Mouse (Mus musculus) spleen, adult 2 months (tissue): Measurements from ENCODE around the gene Gtf2h3. TPM values are rescaled to one million over a fixed set of nuclear protein-coding genes. Genes with fewer than 3 reads are reported as not detected.
"Not testable (repeated sequence)": the region's sequence is repeated elsewhere in the genome, so short reads cannot be mapped to it uniquely, and the experiment has no call there.

Experiments
- DNase-seq, 2 experiments: peaks; one replicate each; pipeline versions ENCODE4 v3.0.0 to v3.0.0-alpha.2; 2012 to 2021; ENCODE audit warnings: low spot score in 2 of 2, low read depth in 1 of 2
- H3K27ac ChIP-seq: fragments of 200-500 bp; 2 replicates; pipeline ENCODE4 v1.5.1; 2012; ENCODE audit warnings: low read length, inconsistent platforms; ENCODE audit not compliant: insufficient read depth
- H3K27me3 ChIP-seq: fragments of 200-500 bp; 2 replicates; pipeline ENCODE4 v1.6.1; 2012; ENCODE audit warnings: mild to moderate bottlenecking, moderate library complexity, low read length, inconsistent platforms; ENCODE audit not compliant: control insufficient read depth, insufficient read depth
- H3K36me3 ChIP-seq: fragments of 200-500 bp; 2 replicates; pipeline ENCODE4 v1.6.1; 2012; ENCODE audit warnings: mild to moderate bottlenecking, low read length, inconsistent platforms; ENCODE audit not compliant: control insufficient read depth, insufficient read depth
- H3K4me1 ChIP-seq: fragments of 200-500 bp; 2 replicates; pipeline ENCODE4 v1.6.1; 2011; ENCODE audit warnings: inconsistent platforms; ENCODE audit not compliant: control insufficient read depth, insufficient read depth, insufficient read length
- H3K4me3 ChIP-seq: fragments of 200-500 bp; 2 replicates; pipeline ENCODE4 v1.5.1; 2011; ENCODE audit warnings: mild to moderate bottlenecking, inconsistent platforms; ENCODE audit not compliant: insufficient read depth, insufficient read length; ENCODE audit errors: extremely low read depth
- CTCF ChIP-seq: fragments of 200-500 bp; IDR thresholded peaks from 2 replicates; pipeline ENCODE4 v1.5.1; 2011; ENCODE audit warnings: mild to moderate bottlenecking, inconsistent platforms; ENCODE audit not compliant: insufficient read depth, insufficient read length, insufficient replicate concordance; ENCODE audit errors: extremely low read depth
- POLR2A ChIP-seq: fragments of 200-500 bp; IDR thresholded peaks from 2 replicates; pipeline ENCODE4 v1.6.1; 2011; ENCODE audit warnings: low read depth, low read length, inconsistent platforms
- WGBS: fragments of 180-500 bp; shearing (Covaris S2); methylation state at CpG from one replicate; pipeline ENCODE4 v1.1.7; 2018; 5-methylcytosine and 5-hydroxymethylcytosine counted together
- polyA plus RNA-seq: library from polyadenylated mRNA; depleted of rRNA; stranded (reverse); fragments of >200 nt; gene quantifications from 2 replicates; pipeline ENCODE4 v1.2.3, GENCODE M21; 2012

Gtf2h3 gene
- polyA plus RNA-seq, 1 experiment = 29.4 TPM

DNA sequence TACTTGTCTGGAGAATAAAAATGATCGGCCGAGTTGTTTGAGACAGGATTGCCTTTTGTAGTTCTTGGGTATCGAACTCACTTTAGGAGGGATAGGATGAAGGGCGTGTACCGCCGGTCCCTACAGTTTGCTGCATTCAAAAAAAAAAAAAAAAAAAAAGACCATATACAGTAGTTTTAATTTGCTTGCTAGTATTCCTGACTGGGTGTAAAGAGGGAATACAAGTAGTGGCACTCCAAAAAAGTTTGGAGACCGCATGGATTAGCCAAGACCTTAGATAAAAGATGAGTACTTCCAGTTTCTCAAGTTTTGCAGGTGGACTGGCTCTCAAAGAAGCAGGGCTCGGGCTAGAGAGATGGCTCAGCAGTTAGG lies 37.4 kb upstream of the Gtf2h3 start:
- Histone ChIP-seq H3K4me3 (peak overlapping the region; percentile 86), H3K27ac (peak overlapping the region; percentile 75; the same call in 1 of the 2 replicates), H3K27me3 (no peaks in the 10 kb centered on the region), H3K4me1 (peaks cover 6% of the 10 kb centered on the region; the same call in 1 of the 2 replicates), H3K36me3 (peaks cover 26% of the 10 kb centered on the region)
- 9% methylated on average over 8 of the region's 8 CpGs for WGBS
- DNase-seq = no peak
- TF ChIP-seq CTCF = no peak
- TF ChIP-seq POLR2A = no peak

- WGBS = 82% methylated on average over 4 of the region's 4 CpGs
- H3K36me3 ChIP-seq = peaks cover 28% of the 10 kb centered on the region
- H3K27me3 ChIP-seq, DNase-seq, H3K4me3 ChIP-seq, H3K27ac ChIP-seq, H3K4me1 ChIP-seq: not testable (repeated sequence)
These were observed 28.2 kb upstream of the Gtf2h3 start for GRCm38 (mm10) chr5:124550737-124551136.

- Histone ChIP-seq H3K36me3 (peaks cover 26% of the 10 kb centered on the region), H3K27ac (peak overlapping the region; percentile 29; the same call in 1 of the 2 replicates)
- H3K27me3 ChIP-seq, H3K4me3 ChIP-seq, H3K4me1 ChIP-seq, DNase-seq: not testable (repeated sequence)
- WGBS = 41% methylated on average over 5 of the region's 5 CpGs
These were observed 27.4 kb upstream of the Gtf2h3 start for GRCm38 (mm10) chr5:124551349-124552093.

DNA sequence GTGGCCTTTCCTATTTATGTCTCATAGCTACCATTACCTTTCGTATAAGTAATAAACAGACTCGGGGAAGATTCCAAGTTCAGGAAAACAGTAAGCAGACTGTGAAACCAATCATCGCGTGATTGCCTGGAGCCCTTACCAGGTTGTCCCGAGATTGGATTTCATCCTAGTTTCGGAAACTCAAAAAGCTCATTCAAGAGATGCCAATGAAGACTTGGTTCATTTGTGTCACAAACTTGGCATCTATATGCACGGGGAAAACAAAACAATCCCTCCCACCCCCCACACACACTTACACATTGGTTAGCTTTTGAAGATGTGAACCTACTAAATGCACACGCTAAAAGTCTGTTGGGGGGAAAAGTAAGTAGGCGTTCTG lies 26.9 kb upstream of the Gtf2h3 start:
- DNase-seq = no peak
- 5% methylated on average over 9 of the region's 9 CpGs for WGBS
- Histone ChIP-seq H3K36me3 (peaks cover 30% of the 10 kb centered on the region), H3K27me3 (no peaks in the 10 kb centered on the region), H3K27ac (peak overlapping the region; percentile 64; the same call in 1 of the 2 replicates), H3K4me3 (peak overlapping the region; percentile 95), H3K4me1 (peaks cover 2% of the 10 kb centered on the region; the same call in 1 of the 2 replicates)
- no peak for TF ChIP-seq CTCF
- TF ChIP-seq POLR2A = no peak

DNA sequence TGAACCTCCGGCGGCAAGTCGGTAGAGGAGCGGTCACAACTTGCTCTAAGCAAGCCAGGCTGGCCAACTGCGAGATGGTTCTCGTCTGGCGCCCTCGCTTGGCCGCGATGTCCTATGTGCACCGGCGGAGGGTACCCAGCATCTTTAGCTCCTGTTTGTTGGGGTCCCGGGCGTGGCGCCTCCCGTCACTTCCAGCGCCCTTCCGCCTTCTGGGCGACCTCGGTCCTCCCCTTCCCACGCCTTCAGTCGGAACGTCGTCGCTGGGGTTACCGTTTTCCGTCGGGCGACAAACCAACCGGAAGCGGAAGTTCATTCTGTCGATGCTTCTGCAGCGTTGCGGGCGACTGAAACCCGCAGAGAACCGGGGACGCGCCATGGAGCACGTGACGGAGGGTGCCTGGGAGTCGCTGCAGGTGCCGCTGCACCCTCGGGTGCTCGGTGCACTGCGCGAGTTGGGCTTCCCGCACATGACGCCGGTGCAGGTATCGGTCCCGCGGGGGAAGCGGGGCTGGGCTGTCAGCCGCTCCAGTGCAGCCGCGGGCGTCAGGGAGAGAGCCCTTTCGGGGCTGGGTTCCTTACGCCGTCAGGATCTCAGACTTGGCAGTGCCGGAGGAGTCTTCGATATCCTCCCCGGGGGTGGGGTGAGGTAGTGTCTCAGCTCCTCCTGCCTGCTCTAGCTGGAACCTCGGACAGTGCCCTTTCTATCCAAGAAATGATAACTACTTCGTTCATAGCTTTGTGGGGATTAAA lies 26.2 kb upstream of the Gtf2h3 start, which contains the start of gene Ddx55:
Ddx55 (plus strand) TSS at position 307 of the 750 bp plus-strand sequence.
- H3K36me3 ChIP-seq = peaks cover 29% of the 10 kb centered on the region
- peak within 1 kb of the TSS; percentile 89 for H3K27ac ChIP-seq
- no peaks in the 10 kb centered on the region for H3K27me3 ChIP-seq
- peaks cover 2% of the 10 kb centered on the region; the same call in 1 of the 2 replicates for H3K4me1 ChIP-seq
- TF ChIP-seq POLR2A = peak; percentile 78
- peak; percentile 10; the same call in 1 of the 2 replicates for TF ChIP-seq CTCF
- peak within 1 kb of the TSS; percentile 95 for H3K4me3 ChIP-seq
- under 1% methylated on average over 66 of the region's 66 CpGs for WGBS
- DNase-seq = peak; percentile 89 to 90

DNA sequence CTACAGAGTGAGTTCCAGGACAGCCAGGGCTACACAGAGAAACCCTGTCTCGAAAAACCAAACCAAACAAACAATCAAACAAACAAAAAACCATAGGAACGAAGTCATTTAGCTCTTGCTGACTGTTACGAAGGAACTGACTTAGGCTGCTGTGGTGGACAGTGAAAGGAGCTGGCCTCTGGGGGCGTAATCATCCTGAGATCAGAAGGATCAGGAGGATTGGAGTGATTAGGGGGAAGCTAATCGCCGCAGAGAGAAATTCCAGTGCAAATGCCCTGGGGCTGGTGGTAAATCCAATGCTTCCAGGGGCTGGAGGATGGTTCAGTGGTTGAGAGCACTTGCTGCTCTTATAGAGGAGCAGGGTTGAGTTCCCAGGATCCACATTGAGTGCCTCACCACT lies 25.3 kb upstream of the Gtf2h3 start:
- no peak for TF ChIP-seq CTCF
- TF ChIP-seq POLR2A = no peak
- Histone ChIP-seq H3K36me3 (peaks cover 27% of the 10 kb centered on the region), H3K27me3 (no peaks in the 10 kb centered on the region), H3K4me1 (peaks cover 2% of the 10 kb centered on the region; the same call in 1 of the 2 replicates), H3K27ac (no peak overlapping the region), H3K4me3 (no peak overlapping the region)
- 86% methylated on average over 6 of the region's 6 CpGs for WGBS
- no peak for DNase-seq

DNA sequence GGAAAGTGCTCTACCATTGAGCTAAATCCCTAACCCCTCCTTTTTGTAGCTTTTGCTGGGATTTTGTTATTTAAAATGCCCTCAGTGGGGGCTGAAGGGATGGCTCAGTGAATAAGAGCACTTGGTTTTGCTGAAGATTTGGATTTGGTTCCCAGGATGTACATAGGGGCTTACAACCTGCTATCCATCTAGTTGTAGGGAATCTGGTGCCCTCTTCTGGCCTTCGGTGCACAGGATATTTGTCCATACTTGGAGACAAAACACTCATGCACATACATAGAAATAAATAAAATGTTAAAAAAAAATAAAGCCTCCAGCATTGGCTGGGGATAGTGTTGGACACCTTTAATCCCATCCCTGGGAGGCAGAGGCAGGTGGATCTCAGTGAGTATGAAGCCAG lies 23.8 kb upstream of the Gtf2h3 start:
- 74% methylated on average over 1 of the region's 1 CpGs for WGBS
- no peak for DNase-seq
- Histone ChIP-seq H3K27me3 (no peaks in the 10 kb centered on the region), H3K27ac (no peak overlapping the region), H3K4me3 (no peak overlapping the region), H3K36me3 (peaks cover 33% of the 10 kb centered on the region), H3K4me1 (peaks cover 2% of the 10 kb centered on the region; the same call in 1 of the 2 replicates)
- TF ChIP-seq CTCF (no peak), POLR2A (no peak)
